Mouse (Mus musculus) MEL (cell line): ENCODE data around the gene 1520401A03Rik. TPM values are rescaled to one million over a fixed set of nuclear protein-coding genes. Genes with fewer than 3 reads are reported as not detected.

Experiments
- DNase-seq: peaks from one replicate; pipeline ENCODE4 v3.0.0; 2011; ENCODE audit warnings: low read depth, low spot score
- H3K27ac ChIP-seq: 2 replicates; pipeline ENCODE4 v1.5.1; 2012; ENCODE audit warnings: low read depth, mild to moderate bottlenecking, control low read depth, low read length, moderate library complexity; ENCODE audit not compliant: control insufficient read depth
- H3K27me3 ChIP-seq, 2 experiments: fragments of 150-350 bp in 1 of 2; sonication (generic) in 1 of 2; 2 replicates each; pipeline ENCODE4 v1.6.1; 2012; ENCODE audit warnings: low read length in 2 of 2, mild to moderate bottlenecking in 2 of 2, improper control_type of control experiment in 1 of 2, moderate library complexity in 1 of 2; ENCODE audit not compliant: insufficient read depth in 2 of 2, control insufficient read depth in 1 of 2
- H3K36me3 ChIP-seq, 2 experiments: 2 replicates each; pipeline ENCODE4 v1.6.1; 2012 to 2014; ENCODE audit warnings: low read length in 2 of 2, improper control_type of control experiment in 1 of 2, inconsistent platforms in 1 of 2, mild to moderate bottlenecking in 1 of 2; ENCODE audit not compliant: insufficient read depth in 2 of 2, control insufficient read depth in 1 of 2
- H3K4me1 ChIP-seq, 2 experiments: fragments of 150-350 bp in 1 of 2; sonication (generic) in 1 of 2; 2 replicates each; pipeline ENCODE4 v1.6.1; 2012; ENCODE audit warnings: low read length in 2 of 2, improper control_type of control experiment in 1 of 2, mild to moderate bottlenecking in 1 of 2; ENCODE audit not compliant: insufficient read depth in 2 of 2, control insufficient read depth in 1 of 2
- H3K4me3 ChIP-seq, 2 experiments: fragments of 150-350 bp in 1 of 2; sonication (generic) in 1 of 2; 2 replicates each; pipeline ENCODE4 v1.5.1; 2012; ENCODE audit warnings: low read depth in 2 of 2, low read length in 2 of 2, mild to moderate bottlenecking in 2 of 2, moderate library complexity in 2 of 2, control low read depth in 1 of 2, improper control_type of control experiment in 1 of 2; ENCODE audit not compliant: control insufficient read depth in 1 of 2, insufficient read depth in 1 of 2
- H3K79me2 ChIP-seq: 2 replicates; pipeline ENCODE4 v1.6.1; 2012; ENCODE audit warnings: mild to moderate bottlenecking, low read length, moderate library complexity; ENCODE audit not compliant: control insufficient read depth, poor library complexity, insufficient read depth
- H3K9ac ChIP-seq: 2 replicates; pipeline ENCODE4 v1.6.1; 2012; ENCODE audit warnings: low read depth, mild to moderate bottlenecking, control low read depth, low read length, moderate library complexity; ENCODE audit not compliant: control insufficient read depth, poor library complexity, severe bottlenecking
- H3K9me3 ChIP-seq: fragments of 150-350 bp; sonication (generic); replicated peaks from 2 replicates; pipeline ENCODE4 v1.6.1; 2012; ENCODE audit warnings: mild to moderate bottlenecking, low read length, improper control_type of control experiment, moderate library complexity; ENCODE audit not compliant: insufficient read depth
- CHD2 ChIP-seq: IDR thresholded peaks from 2 replicates; pipeline ENCODE4 v1.6.1; 2011; ENCODE audit warnings: low read length, improper control_type of control experiment
- CTCF ChIP-seq, 3 experiments: IDR thresholded peaks in 2 of 3; conservative IDR thresholded peaks in 1 of 3; 2 replicates each; pipeline ENCODE4 v1.5.1; 2011 to 2012; ENCODE audit warnings: low read length in 3 of 3, low read depth in 2 of 3, mild to moderate bottlenecking in 2 of 3, improper control_type of control experiment in 1 of 3, inconsistent platforms in 1 of 3, mixed read lengths in 1 of 3, moderate library complexity in 1 of 3; ENCODE audit not compliant: control insufficient read depth in 1 of 3, insufficient read depth in 1 of 3, poor library complexity in 1 of 3, severe bottlenecking in 1 of 3
- E2F4 ChIP-seq: IDR thresholded peaks from 2 replicates; pipeline ENCODE4 v1.6.1; 2011; ENCODE audit warnings: low read depth, low read length, improper control_type of control experiment, borderline replicate concordance
- ELF1 ChIP-seq: IDR thresholded peaks from 2 replicates; pipeline ENCODE4 v1.6.1; 2014; ENCODE audit warnings: low read depth, mild to moderate bottlenecking, inconsistent platforms, low read length, improper control_type of control experiment, moderate library complexity
- EP300 ChIP-seq, 2 experiments: IDR thresholded peaks; 2 replicates each; pipeline ENCODE4 v1.6.1; 2011; ENCODE audit warnings: improper control_type of control experiment in 2 of 2, low read length in 2 of 2, low read depth in 1 of 2, mild to moderate bottlenecking in 1 of 2
- ETS1 ChIP-seq: IDR thresholded peaks from 2 replicates; pipeline ENCODE4 v1.6.1; 2012; ENCODE audit warnings: low read depth, mild to moderate bottlenecking, inconsistent platforms, low read length, improper control_type of control experiment, moderate library complexity
- HCFC1 ChIP-seq: IDR thresholded peaks from 2 replicates; pipeline ENCODE4 v1.6.1; 2012; ENCODE audit warnings: low read depth, mild to moderate bottlenecking, inconsistent platforms, low read length, improper control_type of control experiment, moderate library complexity
- JUND ChIP-seq: IDR thresholded peaks from 2 replicates; pipeline ENCODE4 v1.6.1; 2011; ENCODE audit warnings: low read depth, mild to moderate bottlenecking, improper control_type of control experiment, low read length
- MAFK ChIP-seq: IDR thresholded peaks from 2 replicates; pipeline ENCODE4 v1.6.1; 2011; ENCODE audit warnings: low read depth, mild to moderate bottlenecking, low read length, improper control_type of control experiment, borderline replicate concordance
- MAX ChIP-seq: IDR thresholded peaks from 2 replicates; pipeline ENCODE4 v1.6.1; 2011; ENCODE audit warnings: low read length, improper control_type of control experiment
- MAZ ChIP-seq: IDR thresholded peaks from 2 replicates; pipeline ENCODE4 v1.6.1; 2012; ENCODE audit warnings: low read depth, mild to moderate bottlenecking, inconsistent platforms, low read length, improper control_type of control experiment
- MYC ChIP-seq: IDR thresholded peaks from 2 replicates; pipeline ENCODE4 v1.6.1; 2011; ENCODE audit warnings: low read depth, mild to moderate bottlenecking, low read length, improper control_type of control experiment, moderate library complexity
- NELFE ChIP-seq: IDR thresholded peaks from 2 replicates; pipeline ENCODE4 v1.6.1; 2011; ENCODE audit warnings: low read depth, low read length, improper control_type of control experiment
- NRF1 ChIP-seq: IDR thresholded peaks from 2 replicates; pipeline ENCODE4 v1.6.1; 2014; ENCODE audit warnings: low read depth, mild to moderate bottlenecking, inconsistent platforms, low read length, improper control_type of control experiment, moderate library complexity; ENCODE audit not compliant: poor library complexity, insufficient read depth, severe bottlenecking
- POLR2A ChIP-seq, 2 experiments: IDR thresholded peaks; 2 replicates each; pipeline ENCODE4 v1.6.1; 2011 to 2012; ENCODE audit warnings: low read length in 2 of 2, mild to moderate bottlenecking in 2 of 2, control low read depth in 1 of 2, improper control_type of control experiment in 1 of 2, low read depth in 1 of 2, moderate library complexity in 1 of 2; ENCODE audit not compliant: control insufficient read depth in 1 of 2, insufficient read depth in 1 of 2, poor library complexity in 1 of 2
- RAD21 ChIP-seq: IDR thresholded peaks from 2 replicates; pipeline ENCODE4 v1.6.1; 2011; ENCODE audit warnings: mild to moderate bottlenecking, low read depth, low read length, improper control_type of control experiment
- RCOR1 ChIP-seq: IDR thresholded peaks from 2 replicates; pipeline ENCODE4 v1.6.1; 2012; ENCODE audit warnings: low read depth, mild to moderate bottlenecking, inconsistent platforms, low read length, improper control_type of control experiment
- SIN3A ChIP-seq: IDR thresholded peaks from 2 replicates; pipeline ENCODE4 v1.6.1; 2012; ENCODE audit warnings: low read length, improper control_type of control experiment, inconsistent platforms
- TAL1 ChIP-seq: IDR thresholded peaks from 2 replicates; pipeline ENCODE4 v1.6.1; 2012; ENCODE audit warnings: mild to moderate bottlenecking, inconsistent platforms, low read length, moderate library complexity, mixed read lengths
- UBTF ChIP-seq: IDR thresholded peaks from 2 replicates; pipeline ENCODE4 v1.6.1; 2012; ENCODE audit warnings: low read depth, mild to moderate bottlenecking, inconsistent platforms, low read length, improper control_type of control experiment, moderate library complexity, borderline replicate concordance; ENCODE audit not compliant: insufficient read depth
- USF1 ChIP-seq: IDR thresholded peaks from 2 replicates; pipeline ENCODE4 v1.6.1; 2014; ENCODE audit warnings: low read depth, mild to moderate bottlenecking, inconsistent platforms, low read length, improper control_type of control experiment, moderate library complexity
- USF2 ChIP-seq, 2 experiments: IDR thresholded peaks; 2 replicates each; pipeline ENCODE4 v1.6.1; 2011 to 2012; ENCODE audit warnings: improper control_type of control experiment in 2 of 2, low read length in 2 of 2, borderline replicate concordance in 1 of 2, inconsistent platforms in 1 of 2, low read depth in 1 of 2, mild to moderate bottlenecking in 1 of 2; ENCODE audit not compliant: insufficient read depth in 1 of 2
- ZC3H11A ChIP-seq: IDR thresholded peaks from 2 replicates; pipeline ENCODE4 v1.6.1; 2012; ENCODE audit warnings: low read depth, mild to moderate bottlenecking, inconsistent platforms, low read length, improper control_type of control experiment
- ZKSCAN1 ChIP-seq: IDR thresholded peaks from 2 replicates; pipeline ENCODE4 v1.6.1; 2012; ENCODE audit warnings: low read depth, mild to moderate bottlenecking, inconsistent platforms, low read length, improper control_type of control experiment, moderate library complexity
- ZMIZ1 ChIP-seq: IDR thresholded peaks from 2 replicates; pipeline ENCODE4 v1.6.1; 2012; ENCODE audit warnings: low read depth, mild to moderate bottlenecking, inconsistent platforms, low read length, improper control_type of control experiment, moderate library complexity
- ZNF384 ChIP-seq: IDR thresholded peaks from 2 replicates; pipeline ENCODE4 v1.6.1; 2012; ENCODE audit warnings: low read depth, mild to moderate bottlenecking, inconsistent platforms, low read length, improper control_type of control experiment
- polyA plus RNA-seq, 2 experiments: library from polyadenylated mRNA; stranded (reverse) in 1 of 2; unstranded in 1 of 2; fragments of >175 nt in 1 of 2; fragments of >200 nt in 1 of 2; gene quantifications; 2 replicates each; pipeline versions ENCODE4 v1.2.1 to v1.2.4; 2012; ENCODE audit warnings: low replicate concordance in 2 of 2, low read depth in 1 of 2; ENCODE audit not compliant: insufficient read length in 2 of 2, insufficient read depth in 1 of 2, missing spikeins in 1 of 2
- total RNA-seq: library from RNA; depleted of rRNA; stranded (reverse); fragments of 300-350 nt; gene quantifications from 2 replicates; pipeline ENCODE4 v1.2.3, GENCODE M21; 2012

Gene 1520401A03Rik
- total and polyA plus RNA-seq, 3 experiments: not detected

DNA sequence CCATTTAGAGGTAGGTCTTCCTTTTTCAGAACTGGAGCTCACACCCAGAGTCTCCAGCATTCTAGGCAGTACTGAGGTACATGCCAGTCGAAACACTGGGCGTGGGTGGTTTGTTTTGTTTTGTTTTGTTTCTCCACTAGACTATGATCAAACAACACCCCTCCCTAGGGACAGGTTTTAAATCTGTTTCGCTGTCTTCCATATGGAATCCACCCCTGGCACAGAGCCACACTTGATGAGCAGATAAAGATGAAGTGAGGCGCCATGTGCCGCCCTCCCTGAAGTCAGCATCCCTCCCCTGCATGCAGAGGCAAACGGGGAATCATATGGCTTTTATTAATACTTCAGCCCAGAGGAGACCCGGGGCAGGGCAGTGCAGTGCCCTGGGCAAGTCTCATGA is 17.8 kb downstream of the 1520401A03Rik start:
- Histone ChIP-seq H3K27ac (no peak overlapping the region), H3K9ac (no peak overlapping the region), H3K9me3 (no peaks in the 10 kb centered on the region), H3K4me3 (no peak overlapping the region), H3K79me2 (no peaks in the 10 kb centered on the region; the same call in 1 of the 2 replicates), H3K27me3 (peaks cover 4 to 5% of the 10 kb centered on the region in 2 experiments; a peak in 3 of 4 replicates), H3K4me1 (no peaks in the 10 kb centered on the region), H3K36me3 (no peaks in the 10 kb centered on the region)
- no peak for DNase-seq
- TF ChIP-seq POLR2A (IDR thresholded peaks at IDR 0.05; ENCODE audit: control insufficient read depth in 1 of 2, insufficient read depth in 1 of 2, low read depth in 1 of 2, low read length in 2 of 2, poor library complexity in 1 of 2) (no peak), ETS1 (no peak), CHD2 (no peak), ELF1 (no peak), ZKSCAN1 (no peak), UBTF (no peak), RCOR1 (no peak), CTCF (IDR thresholded peaks at IDR 0.05 in 2 of 3, conservative IDR thresholded peaks at IDR 0.05 in 1 of 3; ENCODE audit: control insufficient read depth in 1 of 3, insufficient read depth in 1 of 3, low read depth in 2 of 3, low read length in 3 of 3, poor library complexity in 1 of 3, severe bottlenecking in 1 of 3) (no peak), ZNF384 (no peak), MAZ (no peak), USF2 (IDR thresholded peaks at IDR 0.05; ENCODE audit: borderline replicate concordance in 1 of 2, insufficient read depth in 1 of 2, low read depth in 1 of 2, low read length in 2 of 2) (no peak), ZC3H11A (no peak), JUND (no peak), NELFE (no peak), NRF1 (no peak), TAL1 (no peak), MAX (no peak), HCFC1 (no peak), SIN3A (no peak)

DNA sequence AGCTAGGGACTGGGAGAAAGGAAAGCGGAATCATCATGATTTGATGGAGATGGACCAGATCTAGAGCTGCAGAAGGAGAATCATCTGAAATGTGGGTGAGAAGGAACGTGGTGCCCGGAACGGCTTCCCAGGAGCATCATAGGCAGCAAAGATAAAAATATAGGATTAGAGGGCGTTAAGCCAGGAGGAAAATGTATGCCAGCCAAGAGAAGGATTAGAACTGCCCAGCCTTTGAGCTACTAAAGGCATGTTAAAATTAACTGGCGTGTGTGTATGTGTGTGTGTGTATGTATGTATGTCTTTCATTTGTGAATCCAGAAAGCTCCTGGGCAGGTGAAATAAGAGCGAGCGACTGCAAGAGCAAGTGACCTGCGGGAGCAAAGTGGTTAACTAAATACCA is 19.3 kb downstream of the 1520401A03Rik start:
- H3K9me3 ChIP-seq: no peaks in the 10 kb centered on the region
- H3K4me3 ChIP-seq: no peak overlapping the region
- peaks cover 0 to 2% of the 10 kb centered on the region in 2 experiments; a peak in 1 of 4 replicates for H3K36me3 ChIP-seq
- H3K79me2 ChIP-seq: no peaks in the 10 kb centered on the region; the same call in 1 of the 2 replicates
- H3K27me3 ChIP-seq: peaks cover 2% of the 10 kb centered on the region in 2 experiments; a peak in 1 of 4 replicates
- no peak overlapping the region for H3K9ac ChIP-seq
- DNase-seq: no peak
- H3K27ac ChIP-seq: no peak overlapping the region
- no peaks in the 10 kb centered on the region for H3K4me1 ChIP-seq
- TF ChIP-seq USF1 (no peak), POLR2A (IDR thresholded peaks at IDR 0.05; ENCODE audit: control insufficient read depth in 1 of 2, insufficient read depth in 1 of 2, low read depth in 1 of 2, low read length in 2 of 2, poor library complexity in 1 of 2) (no peak), MAFK (no peak), RAD21 (no peak), USF2 (IDR thresholded peaks at IDR 0.05; ENCODE audit: borderline replicate concordance in 1 of 2, insufficient read depth in 1 of 2, low read depth in 1 of 2, low read length in 2 of 2) (no peak), MYC (no peak), ZKSCAN1 (no peak), ZMIZ1 (no peak), E2F4 (no peak), EP300 (IDR thresholded peaks at IDR 0.05; ENCODE audit: low read depth in 1 of 2, low read length in 2 of 2) (no peak), TAL1 (no peak), ELF1 (no peak)
